ENCODE assay signal across 24 mouse cellular contexts in genomic region chr8:8745615-8746285, GRCm38 (mm10). TPM values are rescaled to one million over a fixed set of nuclear protein-coding genes. Genes with fewer than 3 reads are reported as not detected.
DNase-seq lines count a peak whose midpoint lies in the region; ATAC-seq and TF ChIP-seq lines count a peak whose summit lies in the region.
"Had no signal": no experiment of that assay in that cellular context is flagged by ENCODE, and none has a peak within 500 bp of the region (broad histone marks: within the 10 kb centered on the region; RNA-seq: fewer than 3 reads in every experiment).

No protein-coding gene starts in this region.

- H3K9ac ChIP-seq in lung, embryonic 16.5 days (ENCODE audit: low read length), result no peak overlapping the region
- no peak overlapping the region for H3K9ac ChIP-seq in ES-E14 (ENCODE audit: insufficient read depth, low read depth, low read length, poor library complexity, severe bottlenecking)
- H3K9ac ChIP-seq: embryonic facial prominence, embryonic 13.5 days; forebrain, embryonic 15.5 days; hindbrain, embryonic 14.5 days; liver, embryonic 13.5 days; neural tube, embryonic 13.5 days had no signal

- in situ Hi-C loops in ES-E14 (cut with MboI; ENCODE audit: low sequenced_read_pairs in 2 of 2, unreplicated experiment in 2 of 2), result no loop called here

- WGBS in lung, embryonic 16.5 days, result 63% methylated on average over 9 of the region's 9 CpGs
- WGBS in lung, adult 2 months, result 59% methylated on average over 9 of the region's 9 CpGs

- H3K4me1 ChIP-seq in lung, embryonic 16.5 days (replicated peaks; ENCODE audit: control insufficient read depth, insufficient read depth, low read length), result peaks cover 11% of the 10 kb centered on the region; the same call in 1 of the 2 replicates
- peaks cover 3% of the 10 kb centered on the region for H3K4me1 ChIP-seq in lung, adult 2 months (ENCODE audit: control insufficient read depth, insufficient read depth, low read length)
- H3K4me1 ChIP-seq in ES-E14 (ENCODE audit: control insufficient read depth in 2 of 2, insufficient read depth in 2 of 2, low read length in 2 of 2, poor library complexity in 1 of 2), result peaks cover 0 to 8% of the 10 kb centered on the region in 2 experiments; a peak in 2 of 4 replicates
- H3K4me1 ChIP-seq: embryonic facial prominence, embryonic 13.5 days; forebrain, embryonic 15.5 days; liver, embryonic 13.5 days; neural tube, embryonic 13.5 days had no signal

- H3K36me3 ChIP-seq in lung, embryonic 16.5 days (ENCODE audit: control insufficient read depth, insufficient read depth, low read length), result no peaks in the 10 kb centered on the region
- no peaks in the 10 kb centered on the region for H3K36me3 ChIP-seq in ES-E14 (ENCODE audit: control insufficient read depth, insufficient read depth, low read length, poor library complexity, severe bottlenecking)
- H3K36me3 ChIP-seq: embryonic facial prominence, embryonic 13.5 days; forebrain, embryonic 15.5 days; liver, embryonic 13.5 days; neural tube, embryonic 13.5 days had no signal

- TF ChIP-seq POLR2A in lung, adult 2 months (IDR thresholded peaks at IDR 0.05; ENCODE audit: borderline replicate concordance, extremely low read depth, low read depth, low read length), result no peak

- no peak for DNase-seq in lung, adult 2 months
- DNase-seq in ES-E14 (ENCODE audit: low read depth, low spot score), result peak; percentile 13
- no peak for DNase-seq in right cerebral cortex, postnatal 25 days
- no peak for DNase-seq in adrenal gland, adult 18-20 months (ENCODE audit: low spot score in 2 of 2)
- no peak for DNase-seq in gastrocnemius, postnatal 25 days
- DNase-seq: adrenal gland, adult 8-10 months; cerebellum, adult 18-20 months; cerebellum, postnatal 14 days; gastrocnemius, postnatal 10 days; kidney, adult 8-10 months; layer of hippocampus, adult 9-11 months; liver, embryonic 13.5 days; lung, postnatal 10 days; midbrain, embryonic 14.5 days; right cerebral cortex, postnatal 4 days; thymus, postnatal 14 days had no signal

- no peaks in the 10 kb centered on the region for H3K9me3 ChIP-seq in lung, embryonic 16.5 days (ENCODE audit: control insufficient read depth, low read length)
- no peaks in the 10 kb centered on the region for H3K9me3 ChIP-seq in ES-E14 (ENCODE audit: control insufficient read depth, insufficient read depth, low read depth, low read length)
- H3K9me3 ChIP-seq: embryonic facial prominence, embryonic 13.5 days; forebrain, embryonic 15.5 days; liver, embryonic 13.5 days; neural tube, embryonic 13.5 days had no signal

- H3K4me3 ChIP-seq in lung, embryonic 16.5 days (ENCODE audit: low read length), result no peak overlapping the region
- no peak overlapping the region for H3K4me3 ChIP-seq in lung, adult 2 months (replicated peaks; ENCODE audit: extremely low read depth, low read depth, low read length)
- no peak overlapping the region for H3K4me3 ChIP-seq in ES-E14 (ENCODE audit: insufficient read depth in 1 of 2, low read depth in 1 of 2, low read length in 2 of 2, poor library complexity in 1 of 2, severe bottlenecking in 1 of 2)
- H3K4me3 ChIP-seq: embryonic facial prominence, embryonic 13.5 days; forebrain, embryonic 15.5 days; liver, embryonic 13.5 days; neural tube, embryonic 13.5 days had no signal

- TF ChIP-seq CTCF in lung, adult 2 months (IDR thresholded peaks at IDR 0.05; ENCODE audit: insufficient read depth, low read length), result no peak

- H3K4me2 ChIP-seq in lung, embryonic 16.5 days (ENCODE audit: low read depth, low read length), result no peak overlapping the region
- H3K4me2 ChIP-seq: embryonic facial prominence, embryonic 13.5 days; forebrain, embryonic 15.5 days; hindbrain, embryonic 14.5 days; liver, embryonic 13.5 days; neural tube, embryonic 13.5 days had no signal

- H3K27me3 ChIP-seq in lung, embryonic 16.5 days (ENCODE audit: control insufficient read depth, insufficient read depth, low read depth, low read length), result no peaks in the 10 kb centered on the region
- H3K27me3 ChIP-seq: CH12.LX; embryonic facial prominence, embryonic 13.5 days; forebrain, embryonic 15.5 days; liver, embryonic 13.5 days; neural tube, embryonic 13.5 days had no signal

- no peak overlapping the region for H3K27ac ChIP-seq in lung, embryonic 16.5 days (ENCODE audit: low read length)
- H3K27ac ChIP-seq in ES-E14 (ENCODE audit: insufficient read depth, low read depth, low read length, poor library complexity, severe bottlenecking), result no peak overlapping the region
- H3K27ac ChIP-seq: embryonic facial prominence, embryonic 13.5 days; forebrain, embryonic 15.5 days; hindbrain, embryonic 14.5 days; liver, embryonic 13.5 days; neural tube, embryonic 13.5 days had no signal

- peak; percentile 62; the same call in 1 of the 2 replicates for ATAC-seq in lung, embryonic 16.5 days (ENCODE audit: low read depth)
- peak; percentile 70 for ATAC-seq in common myeloid progenitor, adult 5-6 weeks (replicated peaks; ENCODE audit: low read depth, poor library complexity, severe bottlenecking)
- ATAC-seq in megakaryocyte progenitor cell, adult 5-6 weeks (replicated peaks; ENCODE audit: poor library complexity), result peak; percentile 71
- ATAC-seq: forebrain, embryonic 15.5 days had no signal

TF ChIP-seq in ES-E14, 5 proteins besides CTCF, POLR2A, EP300 and RAD21:
- TF ChIP-seq ZC3H11A (IDR thresholded peaks at IDR 0.05; ENCODE audit: borderline replicate concordance, low read depth, low read length) (no peak), HCFC1 (IDR thresholded peaks at IDR 0.05; ENCODE audit: borderline replicate concordance, insufficient read depth, low read length) (no peak), CHD2 (IDR thresholded peaks at IDR 0.05; ENCODE audit: low read depth, low read length) (no peak), ZNF384 (IDR thresholded peaks at IDR 0.05; ENCODE audit: low read depth, low read length) (no peak), MAFK (IDR thresholded peaks at IDR 0.05; ENCODE audit: insufficient read depth, low read depth, low read length) (no peak)

RNA-seq across cellular contexts. Expression of gene Arglu1, which starts 55.4 kb away (rescaled TPM):
- polyA plus RNA-seq in lung, embryonic 16.5 days (2015; fragmentation: Nextera tagmentation; extraction: Ambion mirVana), result 116 and 120 TPM in 2 replicates
- 27.3 and 50.2 TPM in 2 replicates for polyA plus RNA-seq in lung, adult 2 months (2012; rRNA removed)
- 74.4 and 75.9 TPM in 2 replicates for total RNA-seq in ES-E14 (2012; rRNA removed)
- 128 and 137 TPM in 2 replicates for total RNA-seq in common myeloid progenitor, adult 5-6 weeks (2017)
- 85.5 and 96.3 TPM in 2 replicates for total RNA-seq in megakaryocyte progenitor cell, adult 5-6 weeks (2015)
- total RNA-seq in megakaryocyte progenitor cell, adult 5-6 weeks (2017), result 97.6 and 140 TPM in 2 replicates
- 10 to 100 TPM; 51.6 to 70.9 TPM for total RNA-seq in adrenal gland, adult 18-20 months (2021)
- 10 to 100 TPM; 27.5 to 28.1 TPM for total RNA-seq in gastrocnemius, postnatal 25 days (2021)
